Mouse (Mus musculus): ENCODE measurements around the gene Tas2r130. TPM values are rescaled to one million over a fixed set of nuclear protein-coding genes. Genes with fewer than 3 reads are reported as not detected.
"Not testable (repeated sequence)": the region's sequence is repeated elsewhere in the genome, so short reads cannot be mapped to it uniquely, and the experiment has no call there.

Gene Tas2r130
- not detected in 2 replicates for polyA plus RNA-seq (2015; fragmentation: Nextera tagmentation; extraction: Ambion mirVana)

GRCm38 (mm10) chr6:131630812-131631211 is at the start of gene Tas2r130:
Tas2r130 (minus strand) TSS chr6:131630912.
- H3K4me3 ChIP-seq (replicated peaks; ENCODE audit: low read depth, low read length): no peak within 1 kb of the TSS
- ATAC-seq (replicated peaks; ENCODE audit: low FRiP score, low read depth) (no peak), DNase-seq (ENCODE audit: low spot score) (no peak)
- H3K4me2 ChIP-seq (ENCODE audit: low read length): no peak within 1 kb of the TSS
- no peak for TF ChIP-seq CTCF (IDR thresholded peaks at IDR 0.05; ENCODE audit: low read depth)
- no peaks in the 10 kb centered on the region for H3K4me1 ChIP-seq (replicated peaks; ENCODE audit: insufficient read depth, low read length)
- no peaks in the 10 kb centered on the region for H3K27me3 ChIP-seq (ENCODE audit: insufficient read depth, low read length)
- H3K9ac ChIP-seq (ENCODE audit: low read depth, low read length): no peak within 1 kb of the TSS
- H3K9me3 ChIP-seq (replicated peaks; ENCODE audit: low read length): no peaks in the 10 kb centered on the region
- no peaks in the 10 kb centered on the region for H3K36me3 ChIP-seq (ENCODE audit: insufficient read depth, low read length)
- no peak within 1 kb of the TSS for H3K27ac ChIP-seq
- 75% methylated on average over 3 of the region's 3 CpGs for WGBS

- no peaks in the 10 kb centered on the region for H3K4me1 ChIP-seq (replicated peaks; ENCODE audit: insufficient read depth, low read length)
- no peak within 1 kb of the TSS for H3K4me3 ChIP-seq (replicated peaks; ENCODE audit: low read depth, low read length)
- WGBS: 69% methylated on average over 3 of the region's 3 CpGs
- H3K9me3 ChIP-seq (replicated peaks; ENCODE audit: low read length): no peaks in the 10 kb centered on the region
- TF ChIP-seq CTCF (IDR thresholded peaks at IDR 0.05; ENCODE audit: low read depth): no peak
- H3K36me3 ChIP-seq (ENCODE audit: insufficient read depth, low read length): no peaks in the 10 kb centered on the region
- H3K27me3 ChIP-seq (ENCODE audit: insufficient read depth, low read length): no peaks in the 10 kb centered on the region
- no peak within 1 kb of the TSS for H3K9ac ChIP-seq (ENCODE audit: low read depth, low read length)
- H3K27ac ChIP-seq: no peak within 1 kb of the TSS
- H3K4me2 ChIP-seq (ENCODE audit: low read length): no peak within 1 kb of the TSS
- no peak for DNase-seq (ENCODE audit: low spot score)
- ATAC-seq (replicated peaks; ENCODE audit: low FRiP score, low read depth): no peak
These were observed 48.1 kb upstream of the Tas2r130 start, which contains the start of gene Tas2r106 for GRCm38 (mm10) chr6:131678786-131679185. Tas2r106 (minus strand) TSS chr6:131678886.

- no peaks in the 10 kb centered on the region for H3K36me3 ChIP-seq (ENCODE audit: insufficient read depth, low read length)
- no peaks in the 10 kb centered on the region for H3K27me3 ChIP-seq (ENCODE audit: insufficient read depth, low read length)
- no peaks in the 10 kb centered on the region for H3K9me3 ChIP-seq (replicated peaks; ENCODE audit: low read length)
- TF ChIP-seq CTCF (IDR thresholded peaks at IDR 0.05; ENCODE audit: low read depth): no peak
- no peak within 1 kb of the TSS for H3K4me2 ChIP-seq (ENCODE audit: low read length)
- no peak within 1 kb of the TSS for H3K27ac ChIP-seq
- H3K4me3 ChIP-seq (replicated peaks; ENCODE audit: low read depth, low read length): no peak within 1 kb of the TSS
- H3K4me1 ChIP-seq (replicated peaks; ENCODE audit: insufficient read depth, low read length): no peaks in the 10 kb centered on the region
- ATAC-seq (replicated peaks; ENCODE audit: low FRiP score, low read depth) (no peak), DNase-seq (ENCODE audit: low spot score) (no peak)
- H3K9ac ChIP-seq (ENCODE audit: low read depth, low read length): no peak within 1 kb of the TSS
These were observed 29.3 kb upstream of the Tas2r130 start, which contains the start of gene Tas2r107 for GRCm38 (mm10) chr6:131660049-131660448. Tas2r107 (minus strand) TSS chr6:131660149.

GRCm38 (mm10) chr6:131609956-131610355 is 20.8 kb downstream of the Tas2r130 start:
- WGBS: 88% methylated on average over 1 of the region's 1 CpGs
- H3K27ac ChIP-seq: not testable (repeated sequence)

GRCm38 (mm10) chr6:131604821-131605220 is 25.9 kb downstream of the Tas2r130 start:
- H3K4me3 ChIP-seq (replicated peaks; ENCODE audit: low read depth, low read length): no peak overlapping the region
- H3K4me1 ChIP-seq (replicated peaks; ENCODE audit: insufficient read depth, low read length): no peaks in the 10 kb centered on the region
- ATAC-seq (replicated peaks; ENCODE audit: low FRiP score, low read depth) (no peak), DNase-seq (ENCODE audit: low spot score) (no peak)
- H3K27me3 ChIP-seq (ENCODE audit: insufficient read depth, low read length): no peaks in the 10 kb centered on the region
- no peak overlapping the region for H3K9ac ChIP-seq (ENCODE audit: low read depth, low read length)
- H3K36me3 ChIP-seq (ENCODE audit: insufficient read depth, low read length): no peaks in the 10 kb centered on the region
- no peak for TF ChIP-seq CTCF (IDR thresholded peaks at IDR 0.05; ENCODE audit: low read depth)
- WGBS: 87% methylated on average over 4 of the region's 4 CpGs
- no peak overlapping the region for H3K27ac ChIP-seq
- no peak overlapping the region for H3K4me2 ChIP-seq (ENCODE audit: low read length)
- no peaks in the 10 kb centered on the region for H3K9me3 ChIP-seq (replicated peaks; ENCODE audit: low read length)

More at GRCm38 (mm10) chr6:131609956-131610355, 20.8 kb downstream of the Tas2r130 start:
- not testable (repeated sequence) for H3K36me3 ChIP-seq (ENCODE audit: insufficient read depth, low read length); H3K27me3 ChIP-seq (ENCODE audit: insufficient read depth, low read length); H3K9ac ChIP-seq (ENCODE audit: low read depth, low read length); H3K4me1 ChIP-seq (replicated peaks; ENCODE audit: insufficient read depth, low read length); H3K4me3 ChIP-seq (replicated peaks; ENCODE audit: low read depth, low read length); H3K9me3 ChIP-seq (replicated peaks; ENCODE audit: low read length); DNase-seq (ENCODE audit: low spot score); ATAC-seq (replicated peaks; ENCODE audit: low FRiP score, low read depth); H3K4me2 ChIP-seq (ENCODE audit: low read length)

Other genes starting within 250 kb of the Tas2r130 start
- gene Ybx3, start 242.4 kb downstream of the Tas2r130 start, polyA plus RNA-seq (2015; fragmentation: Nextera tagmentation; extraction: Ambion mirVana): 51.5 and 65.9 TPM in 2 replicates
- not detected in 2 replicates for gene 5430401F13Rik, start 144.5 kb downstream of the Tas2r130 start, polyA plus RNA-seq (2015; fragmentation: Nextera tagmentation; extraction: Ambion mirVana)
- gene Gm6619, start 144.5 kb downstream of the Tas2r130 start, polyA plus RNA-seq (2015; fragmentation: Nextera tagmentation; extraction: Ambion mirVana): not detected in 2 replicates
- not detected in 2 replicates for gene Tas2r107, start 29.2 kb upstream of the Tas2r130 start, polyA plus RNA-seq (2015; fragmentation: Nextera tagmentation; extraction: Ambion mirVana)
- gene Tas2r106, start 48.0 kb upstream of the Tas2r130 start, polyA plus RNA-seq (2015; fragmentation: Nextera tagmentation; extraction: Ambion mirVana): not detected in 2 replicates
- gene Tas2r104, start 54.8 kb upstream of the Tas2r130 start, polyA plus RNA-seq (2015; fragmentation: Nextera tagmentation; extraction: Ambion mirVana): not detected in 2 replicates
- not detected in 2 replicates for gene Tas2r105, start 56.6 kb upstream of the Tas2r130 start, polyA plus RNA-seq (2015; fragmentation: Nextera tagmentation; extraction: Ambion mirVana)
- gene Tas2r114, start 59.2 kb upstream of the Tas2r130 start, polyA plus RNA-seq (2015; fragmentation: Nextera tagmentation; extraction: Ambion mirVana): not detected in 2 replicates